Mouse (Mus musculus) neutrophil, adult 65 days (primary cell): ENCODE results near the gene Hspa1b. TPM values are rescaled to one million over a fixed set of nuclear protein-coding genes. Genes with fewer than 3 reads are reported as not detected.

Experiments
- total RNA-seq: library from RNA; stranded (reverse); gene quantifications from 2 replicates; pipeline ENCODE4 v1.2.4, GENCODE M21; 2023

Gene Hspa1b
- total RNA-seq: 25.6 and 50.7 TPM in 2 replicates

DNA sequence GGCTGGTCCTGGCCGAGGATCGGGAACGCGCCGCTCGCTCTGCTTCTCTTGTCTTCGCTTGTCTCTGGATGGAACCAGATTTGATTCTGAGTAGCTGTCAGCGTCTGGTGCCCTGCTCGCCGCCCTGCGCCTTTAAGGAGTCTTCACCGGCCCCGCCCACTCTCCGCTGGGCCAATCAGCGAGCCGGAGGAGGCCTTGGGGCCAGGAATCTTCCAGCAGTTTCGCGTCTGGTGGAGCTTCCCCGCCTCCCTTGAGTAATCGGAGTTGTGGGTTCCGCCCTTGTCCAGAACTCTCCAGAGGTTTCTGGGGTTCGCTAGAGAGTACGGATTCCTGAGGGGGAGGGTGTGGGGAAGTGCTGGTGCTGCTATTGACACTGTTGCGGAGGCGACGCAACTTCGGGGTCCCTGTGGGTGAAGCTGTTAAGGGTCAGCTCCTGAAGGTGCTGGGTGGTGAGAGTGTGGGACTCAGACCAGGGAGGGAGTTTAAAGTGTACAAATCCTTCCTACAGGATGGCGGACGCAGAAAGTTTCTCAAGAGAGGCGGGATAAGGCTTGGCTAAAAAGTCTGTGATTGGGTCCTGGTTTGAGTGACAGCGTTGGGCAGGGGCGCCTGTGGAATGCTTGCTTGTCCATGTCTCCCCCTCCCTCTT is at the start of gene Hspa1b:
Hspa1b (minus strand) TSS at position 109 of the 649 bp plus-strand sequence.

GRCm38 (mm10) chr17:35000717-35001451 is 41.8 kb upstream of the Hspa1b start, which contains the start of gene Vars:
Gene Vars (plus strand): TSS chr17:35000987.

GRCm38 (mm10) chr17:34981690-34982180 is 22.7 kb upstream of the Hspa1b start, which contains the start of gene Lsm2:
Gene Lsm2 (plus strand): TSS chr17:34981862.

DNA sequence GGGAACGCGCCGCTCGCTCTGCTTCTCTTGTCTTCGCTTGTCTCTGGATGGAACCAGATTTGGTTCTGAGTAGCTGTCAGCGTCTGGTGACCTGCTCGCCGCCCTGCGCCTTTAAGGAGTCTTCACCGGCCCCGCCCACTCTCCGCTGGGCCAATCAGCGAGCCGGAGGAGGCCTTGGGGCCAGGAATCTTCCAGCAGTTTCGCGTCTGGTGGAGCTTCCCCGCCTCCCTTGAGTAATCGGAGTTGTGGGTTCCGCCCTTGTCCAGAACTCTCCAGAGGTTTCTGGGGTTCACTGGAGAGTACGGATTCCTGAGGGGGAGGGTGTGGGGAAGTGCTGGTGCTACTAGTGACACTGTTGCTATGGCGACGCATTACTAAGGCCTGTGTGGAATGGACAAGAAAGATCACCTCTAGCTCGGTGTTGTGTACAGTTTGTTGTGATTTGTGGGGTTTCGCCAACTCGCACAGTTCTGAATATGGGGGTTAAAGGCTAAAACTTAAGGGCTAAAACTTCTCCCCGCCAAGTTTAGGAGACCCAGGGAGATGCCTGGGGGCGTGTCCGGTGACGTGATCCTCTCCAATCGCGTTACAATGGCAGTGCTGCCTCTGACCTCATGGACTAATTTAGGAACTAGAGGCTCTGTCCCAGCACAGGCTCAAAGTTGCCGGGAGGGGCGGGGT is 13.2 kb upstream of the Hspa1b start, which contains the start of the genes Hspa1a and Hspa1l:
Hspa1a (minus strand) TSS at position 88 of the 681 bp plus-strand sequence.
Hspa1l (plus strand) TSS at position 635 of the 681 bp plus-strand sequence.

DNA sequence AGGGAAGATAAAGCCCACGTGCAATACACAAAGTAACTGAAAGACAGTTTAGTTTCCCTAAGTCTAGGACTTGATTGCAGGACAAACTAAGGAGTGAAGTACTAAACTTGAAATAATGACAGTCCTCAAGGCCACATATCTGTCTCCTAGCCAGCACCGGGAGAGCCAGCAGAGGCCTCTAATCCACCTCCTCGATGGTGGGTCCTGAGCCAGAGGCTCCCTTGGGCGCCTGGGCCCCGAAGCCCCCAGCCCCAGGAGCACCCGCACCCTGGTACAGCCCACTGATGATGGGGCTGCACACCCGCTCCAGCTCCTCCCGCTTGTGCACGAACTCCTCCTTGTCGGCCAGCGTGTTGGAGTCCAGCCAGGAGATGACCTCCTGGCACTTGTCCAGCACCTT is 10.8 kb upstream of the Hspa1b start, which contains the start of gene Gm20481:
Gm20481 (plus strand) TSS at position 91 of the 400 bp plus-strand sequence.

DNA sequence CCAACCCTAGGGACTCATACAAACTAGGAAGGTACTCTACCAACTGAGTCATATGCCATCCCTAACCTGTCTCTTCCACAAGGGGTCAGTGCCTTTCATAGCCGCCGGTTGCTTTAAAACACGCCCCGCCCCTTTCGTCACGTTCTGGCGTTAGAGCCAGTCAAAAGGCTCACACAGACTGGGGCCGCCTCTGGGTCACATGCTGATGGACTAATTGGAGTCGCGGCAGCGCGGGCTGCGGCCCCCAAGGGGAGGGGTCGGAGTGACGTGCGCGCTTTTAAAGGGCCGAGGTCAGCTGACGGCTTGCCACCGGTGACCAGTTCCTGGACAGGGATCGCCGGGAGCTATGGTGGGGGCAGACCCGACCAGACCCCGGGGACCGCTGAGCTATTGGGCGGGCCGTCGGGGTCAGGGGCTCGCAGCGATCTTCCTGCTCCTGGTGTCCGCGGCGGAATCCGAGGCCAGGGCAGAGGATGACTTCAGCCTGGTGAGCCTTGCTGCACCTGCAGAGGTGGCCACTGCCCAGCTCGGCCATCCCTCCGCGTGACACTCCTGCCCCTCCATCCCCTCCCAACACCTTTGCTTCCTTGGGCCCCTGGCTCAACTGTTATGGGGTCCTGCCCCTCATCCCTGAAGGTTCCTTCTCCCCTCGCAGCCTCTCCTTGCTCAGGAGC is 27.8 kb downstream of the Hspa1b start, which contains the start of gene Neu1:
Neu1 (plus strand) TSS at position 193 of the 674 bp plus-strand sequence.

DNA sequence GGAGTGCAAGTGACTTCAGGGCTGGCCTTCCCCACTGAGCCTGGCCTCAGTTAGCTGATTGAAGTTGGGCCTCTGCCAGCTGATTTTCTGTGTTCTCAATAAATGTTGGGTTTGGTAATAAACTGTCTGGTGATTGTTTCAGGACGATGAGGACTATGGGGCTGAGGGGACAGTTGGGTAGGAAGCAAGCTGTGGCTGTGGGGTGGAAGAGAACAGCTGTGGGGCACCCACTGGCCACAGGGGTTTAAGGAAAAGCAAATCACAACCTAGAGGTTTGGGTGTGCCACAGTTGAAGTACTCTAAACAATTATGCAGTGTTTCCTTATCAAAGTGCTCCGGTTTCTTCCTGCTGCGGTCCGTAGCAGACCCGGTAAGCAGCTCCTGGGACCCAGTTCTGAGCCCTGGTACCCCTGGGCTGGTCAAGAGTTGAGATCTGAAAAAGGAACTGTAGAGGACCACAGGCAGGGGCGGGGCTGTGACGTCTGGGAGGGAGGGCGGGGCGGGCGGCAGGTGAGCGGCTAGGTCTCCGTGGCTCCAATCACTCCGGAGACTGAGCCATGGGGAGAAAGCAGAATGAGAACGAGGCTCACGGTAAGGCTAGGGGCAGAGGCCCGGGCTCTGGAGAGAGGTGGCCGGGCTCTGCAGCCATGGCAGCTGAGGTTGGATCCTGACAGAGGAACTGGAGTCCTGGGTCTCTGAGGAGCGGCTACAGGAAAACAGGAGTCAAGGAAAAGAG is 44.9 kb downstream of the Hspa1b start, which contains the start of gene Slc44a4:
Slc44a4 (plus strand) TSS at position 537 of the 736 bp plus-strand sequence.

Other genes starting within 250 kb of the Hspa1b start
- gene C4b, start 215.4 kb downstream of the Hspa1b start, total RNA-seq: 0.11 and 0.13 TPM in 2 replicates
- not detected in 2 replicates for gene Cyp21a1, start 154.7 kb downstream of the Hspa1b start, total RNA-seq
- 42.3 and 63.0 TPM in 2 replicates for gene Stk19, start 122.3 kb downstream of the Hspa1b start, total RNA-seq
- gene Dxo, start 122.2 kb downstream of the Hspa1b start, total RNA-seq: 34.5 and 46.7 TPM in 2 replicates
- gene Skiv2l, start 109.0 kb downstream of the Hspa1b start, total RNA-seq: 95.9 and 147 TPM in 2 replicates
- 24.5 and 28.2 TPM in 2 replicates for gene Nelfe, start 108.8 kb downstream of the Hspa1b start, total RNA-seq
- 1.3 TPM in 1 of 2 replicates, not detected in the other for gene Cfb, start 96.7 kb downstream of the Hspa1b start, total RNA-seq
- 0.70 and 1.4 TPM in 2 replicates for gene Zbtb12, start 79.8 kb downstream of the Hspa1b start, total RNA-seq
- gene Gm20547, start 77.2 kb downstream of the Hspa1b start, total RNA-seq: not detected in 2 replicates
- gene C2, start 61.0 kb downstream of the Hspa1b start, total RNA-seq: not detected in 2 replicates
- 49.5 and 66.6 TPM in 2 replicates for gene Ehmt2, start 60.8 kb downstream of the Hspa1b start, total RNA-seq
- gene Slc44a4, start 44.8 kb downstream of the Hspa1b start, total RNA-seq: 0.25 TPM in 1 of 2 replicates, not detected in the other
- 87.8 and 101 TPM in 2 replicates for gene Neu1, start 28.0 kb downstream of the Hspa1b start, total RNA-seq
- gene Gm20481, start 10.7 kb upstream of the Hspa1b start, total RNA-seq: not detected in 2 replicates
- 36.0 and 76.5 TPM in 2 replicates for gene Hspa1a, start 12.9 kb upstream of the Hspa1b start, total RNA-seq
- gene Hspa1l, start 13.5 kb upstream of the Hspa1b start, total RNA-seq: 0.16 TPM in 1 of 2 replicates, not detected in the other
- gene Lsm2, start 22.6 kb upstream of the Hspa1b start, total RNA-seq: 15.3 and 22.7 TPM in 2 replicates
- 51.6 and 57.8 TPM in 2 replicates for gene Vars, start 41.7 kb upstream of the Hspa1b start, total RNA-seq
- 0.09 TPM in 1 of 2 replicates, not detected in the other for gene Vwa7, start 57.3 kb upstream of the Hspa1b start, total RNA-seq
- gene Sapcd1, start 68.8 kb upstream of the Hspa1b start, total RNA-seq: 0.86 and 1.9 TPM in 2 replicates
- gene Msh5, start 87.5 kb upstream of the Hspa1b start, total RNA-seq: 3.5 and 11.1 TPM in 2 replicates
- gene Clic1, start 90.7 kb upstream of the Hspa1b start, total RNA-seq: 248 and 288 TPM in 2 replicates
- 1.4 and 2.6 TPM in 2 replicates for gene Ddah2, start 99.8 kb upstream of the Hspa1b start, total RNA-seq
- not detected in 2 replicates for gene Ly6g6c, start 106.2 kb upstream of the Hspa1b start, total RNA-seq
- 0.47 TPM in 1 of 2 replicates, not detected in the other for gene Mpig6b, start 106.9 kb upstream of the Hspa1b start, total RNA-seq
- gene Ly6g6e, start 117.7 kb upstream of the Hspa1b start, total RNA-seq: not detected in 2 replicates
- gene Ly6g6d, start 118.8 kb upstream of the Hspa1b start, total RNA-seq: not detected in 2 replicates
- 1.1 TPM in 1 of 2 replicates, not detected in the other for gene Ly6g6f, start 126.4 kb upstream of the Hspa1b start, total RNA-seq
- gene Abhd16a, start 130.0 kb upstream of the Hspa1b start, total RNA-seq: 44.4 and 57.6 TPM in 2 replicates
- not detected in 2 replicates for gene Ly6g5c, start 149.0 kb upstream of the Hspa1b start, total RNA-seq
- 13.3 and 14.5 TPM in 2 replicates for gene Ly6g5b, start 156.2 kb upstream of the Hspa1b start, total RNA-seq
- 36.0 and 50.1 TPM in 2 replicates for gene Gpank1, start 162.2 kb upstream of the Hspa1b start, total RNA-seq
- 135 and 169 TPM in 2 replicates for gene Csnk2b, start 162.8 kb upstream of the Hspa1b start, total RNA-seq
- 21.0 and 24.5 TPM in 2 replicates for gene D17H6S53E, start 167.1 kb upstream of the Hspa1b start, total RNA-seq
- not detected in 2 replicates for gene Apom, start 172.8 kb upstream of the Hspa1b start, total RNA-seq
- 295 and 362 TPM in 2 replicates for gene Bag6, start 175.9 kb upstream of the Hspa1b start, total RNA-seq
- gene Prrc2a, start 205.7 kb upstream of the Hspa1b start, total RNA-seq: 170 and 191 TPM in 2 replicates
- 10.8 and 14.1 TPM in 2 replicates for gene Aif1, start 216.8 kb upstream of the Hspa1b start, total RNA-seq
- 410 and 626 TPM in 2 replicates for gene Lst1, start 229.2 kb upstream of the Hspa1b start, total RNA-seq
- 118 TPM in 2 replicates for gene Ltb, start 235.2 kb upstream of the Hspa1b start, total RNA-seq
- 115 TPM in 2 replicates for gene Tnf, start 242.8 kb upstream of the Hspa1b start, total RNA-seq
- not detected in 2 replicates for gene Lta, start 246.1 kb upstream of the Hspa1b start, total RNA-seq